Mouse (Mus musculus): ENCODE data around the gene Pebp1. TPM values are rescaled to one million over a fixed set of nuclear protein-coding genes. Genes with fewer than 3 reads are reported as not detected.
A peak's percentile ranks its signal among the peaks of the same experiment; 100 is the strongest.
"Not testable (repeated sequence)": the region's sequence is repeated elsewhere in the genome, so short reads cannot be mapped to it uniquely, and the experiment has no call there.

Pebp1 gene
- polyA plus RNA-seq, 1 experiment from 2014 or later = 1,056 TPM

GRCm38 (mm10) chr5:117305754-117306153, 18.3 kb upstream of the Pebp1 start:
- Histone ChIP-seq H3K4me2 (no peak overlapping the region), H3K27me3 (replicated peaks) (no peaks in the 10 kb centered on the region), H3K4me3 (replicated peaks) (no peak overlapping the region), H3K27ac (replicated peaks) (no peak overlapping the region), H3K4me1 (no peaks in the 10 kb centered on the region), H3K36me3 (no peaks in the 10 kb centered on the region), H3K9me3 (replicated peaks) (no peaks in the 10 kb centered on the region), H3K9ac (replicated peaks) (no peak overlapping the region)
- no peak for ATAC-seq (ENCODE audit: low FRiP score)
- 92% methylated on average over 5 of the region's 5 CpGs for WGBS

GRCm38 (mm10) chr5:117304947-117305346, 17.5 kb upstream of the Pebp1 start:
- no peaks in the 10 kb centered on the region for H3K27me3 ChIP-seq (replicated peaks)
- no peaks in the 10 kb centered on the region for H3K4me1 ChIP-seq
- ATAC-seq (ENCODE audit: low FRiP score) = no peak
- no peak overlapping the region for H3K4me2 ChIP-seq
- H3K36me3 ChIP-seq = no peaks in the 10 kb centered on the region
- WGBS = 77% methylated on average over 7 of the region's 7 CpGs
- H3K27ac ChIP-seq (replicated peaks) = no peak overlapping the region
- no peak overlapping the region for H3K4me3 ChIP-seq (replicated peaks)
- no peak overlapping the region for H3K9ac ChIP-seq (replicated peaks)
- H3K9me3 ChIP-seq (replicated peaks) = no peaks in the 10 kb centered on the region

DNA sequence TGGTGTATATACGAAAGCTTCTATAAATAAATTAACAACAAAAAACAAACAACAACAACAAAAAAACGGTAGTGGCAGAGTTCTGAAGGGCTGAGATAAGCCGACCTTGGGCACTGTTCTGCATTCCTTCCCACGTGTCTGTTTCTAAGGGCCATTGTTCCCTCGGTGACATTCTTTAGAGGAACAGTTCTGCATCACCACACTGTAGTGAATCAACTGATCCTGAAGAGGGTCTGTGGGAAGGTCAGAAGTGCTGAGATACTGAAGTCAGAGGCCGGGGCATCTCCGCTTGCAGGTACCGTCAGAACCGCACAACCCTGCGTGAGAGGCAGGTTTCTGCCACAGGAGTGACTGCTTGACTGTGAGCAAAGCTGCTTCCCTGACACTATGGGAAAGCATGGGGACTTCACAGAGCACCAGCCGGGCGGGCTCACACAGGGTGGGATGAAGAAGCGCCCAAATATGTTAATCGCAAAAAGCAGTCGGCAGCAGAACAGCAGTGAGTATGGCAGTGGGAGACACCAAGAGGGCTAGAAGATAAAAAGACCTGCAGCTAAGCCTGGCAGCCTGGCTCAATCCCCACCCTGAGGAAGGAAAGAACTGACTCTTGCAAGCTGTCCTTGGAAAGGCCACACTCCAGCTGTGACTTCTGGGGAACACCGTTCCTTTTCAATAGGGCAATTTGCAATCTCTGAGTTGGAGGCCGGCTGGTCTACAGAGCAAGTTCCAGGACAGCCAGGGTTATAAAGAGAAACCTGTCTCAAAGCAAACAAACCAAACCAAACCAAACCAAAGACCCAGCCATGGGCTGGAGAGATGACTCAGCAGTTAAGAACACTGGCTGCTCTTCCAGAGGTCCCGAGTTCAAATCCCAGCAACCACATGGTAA, 16.5 kb upstream of the Pebp1 start:
- Histone ChIP-seq H3K9ac (replicated peaks) (no peak overlapping the region), H3K27ac (replicated peaks) (no peak overlapping the region), H3K27me3 (replicated peaks) (no peaks in the 10 kb centered on the region), H3K36me3 (no peaks in the 10 kb centered on the region), H3K4me2 (no peak overlapping the region), H3K4me3 (replicated peaks) (no peak overlapping the region), H3K4me1 (no peaks in the 10 kb centered on the region), H3K9me3 (replicated peaks) (no peaks in the 10 kb centered on the region)
- ATAC-seq (ENCODE audit: low FRiP score) = no peak
- 48% methylated on average over 18 of the region's 18 CpGs for WGBS

- no peaks in the 10 kb centered on the region for H3K27me3 ChIP-seq (replicated peaks)
- H3K4me2 ChIP-seq = no peak overlapping the region
- ATAC-seq (ENCODE audit: low FRiP score) = no peak
- H3K4me3 ChIP-seq (replicated peaks) = no peak overlapping the region
- 80% methylated on average over 3 of the region's 3 CpGs for WGBS
- no peaks in the 10 kb centered on the region for H3K4me1 ChIP-seq
- no peaks in the 10 kb centered on the region for H3K36me3 ChIP-seq
- H3K27ac ChIP-seq (replicated peaks) = no peak overlapping the region
- no peak overlapping the region for H3K9ac ChIP-seq (replicated peaks)
- no peaks in the 10 kb centered on the region for H3K9me3 ChIP-seq (replicated peaks)
Observed at GRCm38 (mm10) chr5:117302899-117303298, 15.5 kb upstream of the Pebp1 start.

GRCm38 (mm10) chr5:117295011-117295410, 7.6 kb upstream of the Pebp1 start:
- Histone ChIP-seq H3K9ac (replicated peaks) (no peak overlapping the region), H3K36me3 (no peaks in the 10 kb centered on the region), H3K9me3 (replicated peaks) (0 out of 2 replicates have a peak, but pooled peaks cover 4% of the 10 kb centered on the region), H3K4me2 (no peak overlapping the region), H3K4me3 (replicated peaks) (no peak overlapping the region), H3K27me3 (replicated peaks) (no peaks in the 10 kb centered on the region), H3K27ac (replicated peaks) (no peak overlapping the region), H3K4me1 (no peaks in the 10 kb centered on the region)
- 95% methylated on average over 8 of the region's 8 CpGs for WGBS
- ATAC-seq (ENCODE audit: low FRiP score) = no peak

GRCm38 (mm10) chr5:117293776-117294175, 6.4 kb upstream of the Pebp1 start:
- not testable (repeated sequence) for H3K9me3 ChIP-seq (replicated peaks); H3K36me3 ChIP-seq; H3K4me1 ChIP-seq; H3K4me2 ChIP-seq; H3K9ac ChIP-seq (replicated peaks); H3K27me3 ChIP-seq (replicated peaks); H3K27ac ChIP-seq (replicated peaks); H3K4me3 ChIP-seq (replicated peaks); ATAC-seq (ENCODE audit: low FRiP score)
- WGBS = 88% methylated on average over 3 of the region's 3 CpGs

DNA sequence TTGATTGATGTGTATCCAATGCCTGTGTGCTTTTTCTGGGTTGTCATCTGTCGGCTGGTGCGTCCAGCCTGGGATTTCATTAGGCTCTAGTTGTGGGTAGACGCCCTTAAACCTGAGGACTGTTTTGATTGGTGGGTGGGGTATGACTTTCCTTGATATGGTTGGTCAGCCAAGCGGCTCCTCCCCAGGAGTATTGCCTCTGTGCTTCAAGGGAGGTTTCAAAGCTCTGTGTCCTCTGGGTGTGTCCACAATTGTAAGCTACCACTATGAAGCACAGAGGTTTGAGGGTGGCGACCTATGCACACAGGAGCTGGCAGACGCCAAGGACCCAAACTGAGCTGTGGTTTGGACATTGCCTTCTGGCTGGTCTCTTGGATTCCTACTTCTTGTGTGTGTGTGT, 5.1 kb upstream of the Pebp1 start:
- no peak overlapping the region for H3K4me3 ChIP-seq (replicated peaks)
- no peaks in the 10 kb centered on the region for H3K27me3 ChIP-seq (replicated peaks)
- 0 out of 2 replicates have a peak, but pooled peaks cover 4% of the 10 kb centered on the region for H3K9me3 ChIP-seq (replicated peaks)
- H3K9ac ChIP-seq (replicated peaks) = no peak overlapping the region
- no peak for ATAC-seq (ENCODE audit: low FRiP score)
- H3K4me2 ChIP-seq = no peak overlapping the region
- H3K4me1 ChIP-seq = peaks cover 8% of the 10 kb centered on the region
- WGBS = 86% methylated on average over 6 of the region's 6 CpGs
- H3K27ac ChIP-seq (replicated peaks) = no peak overlapping the region
- no peaks in the 10 kb centered on the region for H3K36me3 ChIP-seq

DNA sequence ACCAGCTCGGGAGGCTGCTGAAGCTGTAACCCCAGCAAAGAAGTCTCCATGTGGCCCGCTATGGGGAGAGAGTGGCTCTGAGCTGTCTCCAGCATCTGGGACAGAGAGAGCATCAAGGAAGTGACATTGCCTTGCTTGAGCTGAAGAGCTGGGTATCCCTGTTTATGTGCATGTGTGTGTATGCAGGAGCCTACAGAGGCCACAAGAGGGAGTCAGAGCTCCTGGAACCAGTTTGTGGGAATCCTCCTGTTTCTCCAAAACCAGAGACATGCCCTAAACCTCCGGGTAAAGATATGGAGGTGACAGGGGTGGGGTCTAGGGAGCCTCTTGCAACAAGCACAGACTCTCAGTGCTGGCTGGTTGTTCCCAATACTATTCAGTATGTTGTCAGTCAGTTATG, 3.9 kb upstream of the Pebp1 start:
- no peak for ATAC-seq (ENCODE audit: low FRiP score)
- WGBS = 85% methylated on average over 3 of the region's 3 CpGs
- no peak overlapping the region for H3K27ac ChIP-seq (replicated peaks)

DNA sequence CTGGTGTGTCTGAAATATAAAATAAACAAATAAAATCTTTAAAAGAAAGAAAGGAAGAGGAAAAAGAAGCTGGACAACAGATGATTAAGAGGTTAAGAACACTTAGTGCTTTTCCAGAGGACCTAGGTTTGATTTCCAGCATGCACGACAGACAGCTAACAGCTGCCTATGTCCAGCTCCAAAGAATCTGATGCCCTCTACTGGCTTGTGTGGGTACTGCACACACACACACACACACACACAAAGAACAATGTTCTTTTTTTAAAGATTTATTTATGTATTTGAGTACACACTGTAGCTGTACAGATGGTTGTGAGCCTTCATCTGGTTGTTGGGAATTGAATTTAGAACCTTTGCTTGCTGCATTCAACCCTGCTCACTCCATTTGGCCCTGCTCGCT, 2.7 kb upstream of the Pebp1 start:
- Histone ChIP-seq H3K27me3 (replicated peaks) (no peaks in the 10 kb centered on the region), H3K4me2 (no peak overlapping the region), H3K4me3 (replicated peaks) (no peak overlapping the region), H3K4me1 (peaks cover 25% of the 10 kb centered on the region), H3K9me3 (replicated peaks) (0 out of 2 replicates have a peak, but pooled peaks cover 4% of the 10 kb centered on the region), H3K36me3 (no peaks in the 10 kb centered on the region), H3K27ac (replicated peaks) (no peak overlapping the region), H3K9ac (replicated peaks) (no peak overlapping the region)
- 95% methylated on average over 2 of the region's 2 CpGs for WGBS
- no peak for ATAC-seq (ENCODE audit: low FRiP score)

More for the DNA sequence above, 3.9 kb upstream of the Pebp1 start:
- no peaks in the 10 kb centered on the region for H3K27me3 ChIP-seq (replicated peaks)
- H3K4me1 ChIP-seq = peaks cover 12% of the 10 kb centered on the region
- no peak overlapping the region for H3K4me2 ChIP-seq
- H3K9me3 ChIP-seq (replicated peaks) = 0 out of 2 replicates have a peak, but pooled peaks cover 4% of the 10 kb centered on the region
- H3K36me3 ChIP-seq = no peaks in the 10 kb centered on the region
- no peak overlapping the region for H3K9ac ChIP-seq (replicated peaks)
- H3K4me3 ChIP-seq (replicated peaks) = no peak overlapping the region

DNA sequence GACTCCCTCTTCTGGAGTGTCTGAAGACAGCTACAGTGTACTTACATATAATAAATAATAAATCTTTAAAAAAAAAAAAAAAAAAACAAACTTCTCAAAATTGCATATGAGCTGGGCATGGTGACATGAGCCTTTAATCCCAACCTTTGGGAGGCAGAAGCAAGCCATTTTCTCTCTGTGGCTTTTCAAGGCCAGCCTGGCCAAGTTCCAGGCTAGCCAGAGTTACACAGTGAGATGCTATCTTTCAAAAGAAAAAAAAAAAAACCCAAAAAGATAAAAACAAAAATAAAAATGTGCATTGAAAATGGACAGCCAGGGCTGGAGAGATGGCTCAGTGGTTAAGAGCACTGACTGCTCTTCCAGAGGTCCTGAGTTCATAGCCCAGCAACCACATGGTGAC, 2.2 kb upstream of the Pebp1 start:
- Histone ChIP-seq H3K4me1 (peaks cover 29% of the 10 kb centered on the region), H3K9ac (replicated peaks) (no peak overlapping the region), H3K27me3 (replicated peaks) (no peaks in the 10 kb centered on the region), H3K9me3 (replicated peaks) (0 out of 2 replicates have a peak, but pooled peaks cover 4% of the 10 kb centered on the region), H3K4me3 (replicated peaks) (no peak overlapping the region), H3K4me2 (no peak overlapping the region), H3K36me3 (peaks cover 3% of the 10 kb centered on the region; the same call in 1 of the 2 replicates), H3K27ac (replicated peaks) (no peak overlapping the region)
- no peak for ATAC-seq (ENCODE audit: low FRiP score)

- peaks cover 38% of the 10 kb centered on the region for H3K4me1 ChIP-seq
- 55% methylated on average over 3 of the region's 3 CpGs for WGBS
- ATAC-seq (ENCODE audit: low FRiP score) = no peak
- peak overlapping the region; percentile 82 for H3K4me2 ChIP-seq
- 0 out of 2 replicates have a peak overlapping the region, but pooled peaks have one; percentile 71 for H3K27ac ChIP-seq (replicated peaks)
- H3K27me3 ChIP-seq (replicated peaks) = no peaks in the 10 kb centered on the region
- H3K9me3 ChIP-seq (replicated peaks) = 0 out of 2 replicates have a peak, but pooled peaks cover 4% of the 10 kb centered on the region
- H3K36me3 ChIP-seq = peaks cover 25% of the 10 kb centered on the region
- H3K4me3 ChIP-seq (replicated peaks) = peak overlapping the region; percentile 80
- peak overlapping the region; percentile 81 for H3K9ac ChIP-seq (replicated peaks)
Observed at GRCm38 (mm10) chr5:117286286-117286685, 1.1 kb downstream of the Pebp1 start.

DNA sequence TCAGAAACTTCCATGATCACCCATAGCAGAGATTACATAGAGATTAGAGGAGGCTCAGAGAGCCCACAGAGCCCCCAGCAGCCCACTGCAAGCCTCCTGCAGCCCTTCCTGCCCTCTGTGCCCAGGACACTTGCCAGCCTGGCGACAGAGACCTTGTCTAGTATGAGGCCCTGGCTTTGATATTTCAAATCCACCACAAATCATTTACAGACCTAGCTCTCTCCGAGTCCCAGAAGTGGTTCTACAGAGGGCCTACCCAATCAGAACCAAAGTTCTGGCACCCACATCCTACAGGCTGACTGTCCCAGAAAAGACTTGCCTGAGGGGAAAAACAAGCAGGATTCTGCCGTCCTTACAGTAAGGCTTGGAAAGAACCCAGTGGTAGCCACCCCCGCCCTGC, 2.2 kb downstream of the Pebp1 start:
- no peak for ATAC-seq (ENCODE audit: low FRiP score)
- peaks cover 38% of the 10 kb centered on the region for H3K4me1 ChIP-seq
- H3K4me3 ChIP-seq (replicated peaks) = no peak overlapping the region
- no peaks in the 10 kb centered on the region for H3K27me3 ChIP-seq (replicated peaks)
- H3K9me3 ChIP-seq (replicated peaks) = 0 out of 2 replicates have a peak, but pooled peaks cover 2% of the 10 kb centered on the region
- peaks cover 31% of the 10 kb centered on the region for H3K36me3 ChIP-seq
- no peak overlapping the region for H3K9ac ChIP-seq (replicated peaks)
- H3K27ac ChIP-seq (replicated peaks) = no peak overlapping the region
- peak overlapping the region; percentile 82; the same call in 1 of the 2 replicates for H3K4me2 ChIP-seq
- WGBS = 78% methylated on average over 4 of the region's 4 CpGs
